Mouse (Mus musculus) gastrocnemius, adult 8-10 months (tissue): ENCODE measurements around the gene Neu4. TPM values are rescaled to one million over a fixed set of nuclear protein-coding genes. Genes with fewer than 3 reads are reported as not detected.
"Not testable (repeated sequence)": the region's sequence is repeated elsewhere in the genome, so short reads cannot be mapped to it uniquely, and the experiment has no call there.

Experiments
- DNase-seq, 2 experiments: peaks; one replicate each; pipeline ENCODE4 v3.0.0; 2022; ENCODE audit warnings: low spot score in 2 of 2
- total RNA-seq, 4 experiments: library from RNA; stranded (reverse); gene quantifications; 2 replicates each; pipeline ENCODE4 v1.2.4; 2022

The Neu4 gene
- total RNA-seq, 4 experiments from 2014 or later: not detected

DNA sequence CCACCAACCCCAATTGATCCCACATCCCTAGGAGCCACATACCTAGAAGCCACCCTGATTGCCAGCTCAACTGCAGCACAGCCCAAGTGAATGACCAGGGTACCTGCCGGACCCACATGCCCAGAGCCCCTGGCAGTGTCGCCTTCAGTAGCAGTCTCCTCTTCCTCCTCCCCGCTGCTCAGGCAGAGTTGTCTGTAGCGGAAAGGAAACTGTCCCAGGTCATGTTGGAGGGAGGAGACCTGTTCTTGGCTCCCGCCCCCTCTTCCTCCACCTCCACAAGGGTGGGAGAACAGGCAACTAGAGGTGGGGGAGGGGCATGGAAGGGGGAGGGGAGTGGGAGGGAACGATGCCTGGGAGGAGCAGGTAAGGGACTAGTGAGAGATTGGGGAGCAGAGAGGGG lies 32.1 kb downstream of the Neu4 start, which contains the start of gene Pdcd1:
TSS of gene Pdcd1 (minus strand) at position 181 of the 400 bp plus-strand sequence.
- DNase-seq: no peak

DNA sequence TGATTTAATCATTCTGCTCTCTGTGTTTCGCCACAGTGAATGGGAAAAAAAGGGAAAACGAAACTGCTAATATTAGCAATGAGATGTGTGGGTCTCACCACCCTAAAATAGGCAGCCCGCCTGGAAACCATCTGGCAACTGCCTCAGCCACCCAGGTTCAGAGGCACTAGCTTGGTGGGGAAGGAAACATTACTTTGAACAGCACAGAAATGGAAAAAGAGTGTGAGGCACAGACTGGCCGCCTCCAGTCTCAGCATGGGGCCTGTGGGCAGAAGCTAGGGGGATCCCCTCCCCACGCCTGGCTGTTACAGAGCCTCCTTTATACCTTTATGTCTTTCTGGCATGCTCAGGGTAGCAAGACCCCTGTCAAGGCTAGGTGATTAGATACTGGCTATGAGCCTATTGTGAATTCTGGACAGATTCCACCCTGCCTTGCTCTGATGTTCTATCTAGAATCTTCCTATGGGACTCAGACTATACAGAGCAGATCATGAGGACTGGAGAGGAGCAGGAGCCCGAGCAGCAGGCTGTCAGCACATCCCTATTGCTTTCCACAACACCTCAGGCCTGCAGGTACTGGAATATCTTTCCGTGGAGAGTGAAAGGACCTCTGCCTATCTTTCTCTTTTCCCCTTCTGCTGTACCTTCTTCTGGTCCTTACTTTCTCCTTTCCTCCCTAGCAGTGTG lies 33.4 kb downstream of the Neu4 start:
- DNase-seq: no peak

DNA sequence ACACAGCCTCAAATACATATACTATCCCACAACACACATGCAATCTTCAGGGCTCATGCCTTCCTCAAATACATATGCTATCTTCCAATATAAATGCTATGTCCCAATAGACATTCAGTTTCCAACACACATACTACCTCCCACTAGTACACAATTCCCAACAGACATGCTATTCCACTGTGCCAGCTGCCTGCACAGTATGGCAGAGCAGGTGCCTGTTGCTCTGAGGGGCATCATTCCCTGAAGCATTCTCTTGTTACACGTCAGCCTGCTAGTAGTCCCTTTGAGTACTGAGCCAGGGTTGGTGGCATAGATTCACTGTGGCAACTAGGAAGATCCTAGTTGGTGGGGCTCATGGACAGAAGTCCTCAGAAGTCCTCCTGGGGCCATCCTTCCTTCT lies 34.2 kb downstream of the Neu4 start:
- no peak for DNase-seq

DNA sequence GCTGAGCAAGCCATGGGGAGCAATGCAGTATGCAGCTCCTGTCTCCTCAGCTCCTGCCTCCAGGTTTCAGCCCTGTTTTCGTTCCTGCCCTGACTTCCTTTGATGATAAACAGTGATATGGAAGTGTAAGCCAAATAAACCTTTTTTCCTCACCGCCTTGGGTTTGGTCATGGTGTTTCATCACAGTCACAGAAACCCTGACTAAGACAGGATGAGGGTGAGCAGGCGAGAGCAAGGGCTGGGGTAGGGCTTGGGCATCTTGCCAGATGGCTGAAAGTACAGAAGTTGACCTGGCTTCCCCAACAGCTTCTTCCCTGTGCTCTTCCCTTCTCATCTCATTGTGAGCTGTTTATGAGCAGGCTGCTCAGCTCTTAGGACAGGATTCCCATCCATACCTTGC lies 35.7 kb downstream of the Neu4 start:
- no peak for DNase-seq

DNA sequence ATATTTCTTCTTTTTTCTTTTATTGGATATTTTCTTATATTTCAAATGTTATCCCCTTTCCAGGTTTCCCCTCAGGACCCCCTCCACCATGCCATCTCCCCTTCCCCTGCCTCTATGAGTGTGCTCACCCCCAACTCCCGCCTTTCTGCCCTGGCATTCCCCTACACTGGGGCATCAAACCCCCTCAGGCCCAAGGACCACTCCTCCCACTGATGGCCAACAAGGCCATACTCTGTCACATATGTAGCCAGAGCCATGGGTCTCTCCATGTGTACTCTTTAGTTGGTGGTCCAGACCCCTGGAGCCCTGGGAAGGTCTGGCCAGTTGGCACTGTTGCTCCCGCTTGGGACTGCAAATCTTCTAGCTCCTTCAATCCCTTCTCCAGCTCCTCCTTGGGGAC lies 37.1 kb downstream of the Neu4 start:
- no peak for DNase-seq

DNA sequence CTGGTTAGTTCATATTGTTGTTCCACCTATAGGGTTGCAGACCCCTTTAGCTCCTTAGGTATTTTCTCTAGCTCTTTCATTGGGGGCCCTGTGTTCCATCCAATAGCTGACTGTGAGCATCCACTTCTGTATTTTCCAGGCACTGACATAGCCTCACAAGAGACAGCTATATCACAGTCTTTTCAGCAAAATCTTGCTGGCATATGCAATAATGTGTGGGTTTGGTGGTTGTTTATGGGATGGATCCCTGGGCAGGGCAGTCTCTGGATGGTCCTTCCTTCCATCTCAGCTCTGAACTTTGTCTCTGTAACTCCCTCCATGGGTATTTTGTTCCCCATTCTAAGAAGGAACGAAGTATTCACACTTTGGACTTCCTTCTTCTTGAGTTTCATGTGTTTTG lies 38.0 kb downstream of the Neu4 start:
- not testable (repeated sequence) for DNase-seq

DNA sequence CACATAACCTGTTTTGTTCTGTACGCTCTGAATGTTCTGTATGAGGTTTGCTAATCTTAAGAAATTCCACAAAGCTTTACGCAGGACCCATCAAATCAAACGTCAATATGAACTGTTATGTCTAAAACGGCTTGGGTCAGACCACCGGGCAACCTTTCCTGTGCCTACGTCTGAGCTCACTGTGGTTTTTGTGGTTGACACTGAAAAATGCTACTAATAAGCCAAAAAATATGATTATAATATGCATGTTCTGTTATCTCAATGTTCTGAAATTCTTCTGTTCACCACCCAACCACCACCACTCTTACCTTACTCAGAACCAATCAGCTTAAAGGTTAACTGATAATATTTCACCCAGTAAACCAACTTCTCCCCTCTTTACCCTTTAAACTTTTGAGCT lies 54.5 kb downstream of the Neu4 start:
- no peak for DNase-seq

DNA sequence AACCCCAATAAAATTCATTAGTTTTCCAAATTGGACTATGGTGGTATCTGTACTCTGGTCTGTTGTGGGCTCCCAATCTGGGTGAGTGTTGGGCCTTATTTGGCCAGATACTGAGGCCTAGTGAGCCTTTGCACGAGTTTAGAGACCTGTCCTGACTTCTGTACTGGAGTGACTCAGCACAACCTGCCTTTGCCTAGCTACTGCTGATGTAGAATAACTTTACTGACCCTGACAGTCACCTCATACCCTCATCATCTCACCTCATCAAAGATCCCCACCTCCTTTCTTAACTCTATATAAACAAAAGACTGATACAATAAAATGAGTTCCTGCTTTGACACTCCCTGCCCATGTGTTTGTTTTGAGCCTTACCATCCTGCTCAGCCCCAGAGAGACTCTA lies 56.5 kb downstream of the Neu4 start:
- DNase-seq: no peak

Other genes starting within 250 kb of the Neu4 start
- 10 to 100 TPM; 14.8 to 17.3 (median 16.1) TPM for gene Dtymk, start 218.5 kb upstream of the Neu4 start, total RNA-seq
- 1 to 10 TPM; 3.7 to 6.6 (median 4.0) TPM for gene Ing5, start 216.5 kb upstream of the Neu4 start, total RNA-seq
- 10 to 100 TPM; 22.7 to 25.0 (median 24.4) TPM for gene D2hgdh, start 195.5 kb upstream of the Neu4 start, total RNA-seq
- not detected for gene Gal3st2, start 159.1 kb upstream of the Neu4 start, total RNA-seq
- gene Gal3st2b, start 102.1 kb upstream of the Neu4 start, total RNA-seq: under 1 TPM in 2 of 4 experiments, not detected in 2; 0.12 to 0.16 TPM
- gene Gal3st2c, start 29.9 kb upstream of the Neu4 start, total RNA-seq: under 1 TPM in 2 of 4 experiments, not detected in 2; 0.02 to 0.04 TPM
- gene Pdcd1, start 32.1 kb downstream of the Neu4 start, total RNA-seq: not detected